Mouse (Mus musculus) forebrain, embryonic 15.5 days (tissue): ENCODE results near the gene Wipf2. TPM values are rescaled to one million over a fixed set of nuclear protein-coding genes. Genes with fewer than 3 reads are reported as not detected.

ENCODE experiments used
- ATAC-seq: fragments of 200-750 bp; cut with Nextera tagmentation; replicated peaks from 2 replicates; pipeline ENCODE4 v1.8.0; 2017; ENCODE audit warnings: mild to moderate bottlenecking, moderate TSS enrichment, moderate library complexity
- H3K27ac ChIP-seq: fragments of 300-500 bp; sonication (generic); replicated peaks from 2 replicates; pipeline ENCODE4 v1.5.1; 2015; ENCODE audit warnings: mild to moderate bottlenecking, inconsistent platforms
- H3K27me3 ChIP-seq: fragments of 300-500 bp; sonication (generic); 2 replicates; pipeline ENCODE4 v1.6.1; 2015; ENCODE audit warnings: inconsistent platforms
- H3K36me3 ChIP-seq: fragments of 300-500 bp; sonication (generic); 2 replicates; pipeline ENCODE4 v1.6.1; 2015; ENCODE audit warnings: mild to moderate bottlenecking, inconsistent platforms
- H3K4me1 ChIP-seq: fragments of 300-500 bp; sonication (generic); 2 replicates; pipeline ENCODE4 v1.6.1; 2015; ENCODE audit warnings: inconsistent platforms
- H3K4me2 ChIP-seq: fragments of 300-500 bp; sonication (generic); replicated peaks from 2 replicates; pipeline ENCODE4 v1.6.1; 2015; ENCODE audit warnings: mild to moderate bottlenecking, inconsistent platforms
- H3K4me3 ChIP-seq: fragments of 300-500 bp; sonication (generic); 2 replicates; pipeline ENCODE4 v1.5.1; 2015; ENCODE audit warnings: mild to moderate bottlenecking, inconsistent platforms
- H3K9ac ChIP-seq: fragments of 300-500 bp; sonication (generic); replicated peaks from 2 replicates; pipeline ENCODE4 v1.6.1; 2015; ENCODE audit warnings: mild to moderate bottlenecking, inconsistent platforms
- H3K9me3 ChIP-seq: fragments of 300-500 bp; sonication (generic); 2 replicates; pipeline ENCODE4 v1.6.1; 2016; ENCODE audit warnings: inconsistent platforms
- WGBS: fragments of 180-500 bp; shearing (Covaris S2); methylation state at CpG from one replicate; pipeline ENCODE4 v1.1.7; 2015; ENCODE audit warnings: mixed read lengths; 5-methylcytosine and 5-hydroxymethylcytosine counted together
- polyA plus RNA-seq: library from polyadenylated mRNA; unstranded; fragments of >200 nt; fragmentation: Nextera tagmentation; extraction: Ambion mirVana; gene quantifications from 2 replicates; pipeline ENCODE4 v1.2.1, GENCODE M21; 2015

Wipf2 gene
- polyA plus RNA-seq, 1 experiment from 2014 or later, result 4.4 TPM

- peak; percentile 43 for ATAC-seq
- H3K9ac ChIP-seq, result peak overlapping the region; percentile 51
- peak overlapping the region; percentile 16; the same call in 1 of the 2 replicates for H3K27ac ChIP-seq
- 3% methylated on average over 23 of the region's 23 CpGs for WGBS
- no peaks in the 10 kb centered on the region for H3K9me3 ChIP-seq
- peaks cover 72% of the 10 kb centered on the region for H3K4me1 ChIP-seq
- H3K36me3 ChIP-seq, result no peaks in the 10 kb centered on the region
- peak overlapping the region; percentile 63 for H3K4me3 ChIP-seq
- peak overlapping the region; percentile 99 for H3K4me2 ChIP-seq
- peaks cover 19% of the 10 kb centered on the region for H3K27me3 ChIP-seq
Observed at GRCm38 (mm10) chr11:98936606-98937409, 73.4 kb downstream of the Wipf2 start.

GRCm38 (mm10) chr11:98937410-98937913, 74.0 kb downstream of the Wipf2 start:
- under 1% methylated on average over 36 of the region's 38 CpGs for WGBS
- Histone ChIP-seq H3K4me1 (peaks cover 72% of the 10 kb centered on the region), H3K27me3 (peaks cover 19% of the 10 kb centered on the region), H3K36me3 (no peaks in the 10 kb centered on the region), H3K9ac (peak overlapping the region; percentile 51), H3K4me2 (peak overlapping the region; percentile 99), H3K27ac (peak overlapping the region; percentile 33), H3K9me3 (no peaks in the 10 kb centered on the region), H3K4me3 (peak overlapping the region; percentile 63)
- peak; percentile 87 for ATAC-seq

- under 1% methylated on average over 39 of the region's 39 CpGs for WGBS
- Histone ChIP-seq H3K9me3 (no peaks in the 10 kb centered on the region), H3K9ac (peak overlapping the region; percentile 51), H3K4me1 (peaks cover 72% of the 10 kb centered on the region), H3K27ac (peak overlapping the region; percentile 33), H3K4me3 (peak overlapping the region; percentile 63), H3K36me3 (no peaks in the 10 kb centered on the region), H3K27me3 (peaks cover 19% of the 10 kb centered on the region), H3K4me2 (peak overlapping the region; percentile 99)
- ATAC-seq, result peak; percentile 20; the same call in 1 of the 2 replicates
Observed at GRCm38 (mm10) chr11:98937914-98938694, 74.7 kb downstream of the Wipf2 start.

- no peak for ATAC-seq
- H3K4me3 ChIP-seq, result 0 out of 2 replicates have a peak overlapping the region, but pooled peaks have one; percentile 63
- H3K9me3 ChIP-seq, result no peaks in the 10 kb centered on the region
- peak overlapping the region; percentile 99 for H3K4me2 ChIP-seq
- H3K4me1 ChIP-seq, result peaks cover 76% of the 10 kb centered on the region
- H3K9ac ChIP-seq, result no peak overlapping the region
- no peaks in the 10 kb centered on the region for H3K36me3 ChIP-seq
- no peak overlapping the region for H3K27ac ChIP-seq
- peaks cover 19% of the 10 kb centered on the region for H3K27me3 ChIP-seq
- WGBS, result 51% methylated on average over 7 of the region's 7 CpGs
Observed at GRCm38 (mm10) chr11:98938701-98939083, 75.3 kb downstream of the Wipf2 start.

- Histone ChIP-seq H3K36me3 (no peaks in the 10 kb centered on the region), H3K9me3 (no peaks in the 10 kb centered on the region), H3K4me3 (no peak overlapping the region), H3K4me2 (no peak overlapping the region), H3K27me3 (peaks cover 19% of the 10 kb centered on the region), H3K4me1 (peaks cover 82% of the 10 kb centered on the region), H3K27ac (no peak overlapping the region), H3K9ac (no peak overlapping the region)
- ATAC-seq, result no peak
- WGBS, result 59% methylated on average over 15 of the region's 15 CpGs
Observed at GRCm38 (mm10) chr11:98939084-98939952, 75.9 kb downstream of the Wipf2 start.

- ATAC-seq, result no peak
- Histone ChIP-seq H3K27me3 (peaks cover 18% of the 10 kb centered on the region), H3K9ac (no peak overlapping the region), H3K4me1 (peaks cover 90% of the 10 kb centered on the region), H3K9me3 (no peaks in the 10 kb centered on the region), H3K4me3 (no peak overlapping the region), H3K27ac (peak overlapping the region; percentile 58; the same call in 1 of the 2 replicates), H3K36me3 (no peaks in the 10 kb centered on the region), H3K4me2 (no peak overlapping the region)
- 49% methylated on average over 11 of the region's 11 CpGs for WGBS
Observed at GRCm38 (mm10) chr11:98939953-98940641, 76.7 kb downstream of the Wipf2 start.

GRCm38 (mm10) chr11:98940776-98941175, 77.3 kb downstream of the Wipf2 start:
- 36% methylated on average over 3 of the region's 3 CpGs for WGBS
- Histone ChIP-seq H3K4me3 (peak overlapping the region; percentile 8; the same call in 1 of the 2 replicates), H3K4me1 (peaks cover 95% of the 10 kb centered on the region), H3K36me3 (no peaks in the 10 kb centered on the region), H3K27ac (peak overlapping the region; percentile 58), H3K27me3 (peaks cover 14% of the 10 kb centered on the region), H3K4me2 (peak overlapping the region; percentile 70), H3K9ac (no peak overlapping the region), H3K9me3 (no peaks in the 10 kb centered on the region)
- no peak for ATAC-seq

- H3K9me3 ChIP-seq, result no peaks in the 10 kb centered on the region
- peaks cover 89% of the 10 kb centered on the region for H3K4me1 ChIP-seq
- peak; percentile 1; the same call in 1 of the 2 replicates for ATAC-seq
- peaks cover 7% of the 10 kb centered on the region for H3K27me3 ChIP-seq
- H3K36me3 ChIP-seq, result no peaks in the 10 kb centered on the region
- H3K4me3 ChIP-seq, result peak overlapping the region; percentile 55
- peak overlapping the region; percentile 91 for H3K27ac ChIP-seq
- H3K4me2 ChIP-seq, result peak overlapping the region; percentile 70
- peak overlapping the region; percentile 61 for H3K9ac ChIP-seq
- under 1% methylated on average over 12 of the region's 12 CpGs for WGBS
Observed at GRCm38 (mm10) chr11:98941341-98941825, 77.9 kb downstream of the Wipf2 start.

GRCm38 (mm10) chr11:98941826-98942550, 78.5 kb downstream of the Wipf2 start:
- peak overlapping the region; percentile 61 for H3K9ac ChIP-seq
- H3K27ac ChIP-seq, result peak overlapping the region; percentile 91
- peak overlapping the region; percentile 70 for H3K4me2 ChIP-seq
- no peaks in the 10 kb centered on the region for H3K36me3 ChIP-seq
- H3K9me3 ChIP-seq, result no peaks in the 10 kb centered on the region
- peaks cover 83% of the 10 kb centered on the region for H3K4me1 ChIP-seq
- peak; percentile 44 for ATAC-seq
- H3K27me3 ChIP-seq, result peaks cover 4% of the 10 kb centered on the region; the same call in 1 of the 2 replicates
- WGBS, result 4% methylated on average over 15 of the region's 15 CpGs
- H3K4me3 ChIP-seq, result peak overlapping the region; percentile 55

GRCm38 (mm10) chr11:98942555-98942922, 79.1 kb downstream of the Wipf2 start:
- Histone ChIP-seq H3K9ac (peak overlapping the region; percentile 61), H3K27ac (peak overlapping the region; percentile 91), H3K9me3 (no peaks in the 10 kb centered on the region), H3K27me3 (peaks cover 4% of the 10 kb centered on the region; the same call in 1 of the 2 replicates), H3K4me1 (peaks cover 80% of the 10 kb centered on the region), H3K4me2 (peak overlapping the region; percentile 70), H3K36me3 (no peaks in the 10 kb centered on the region), H3K4me3 (peak overlapping the region; percentile 55)
- ATAC-seq, result no peak
- 54% methylated on average over 3 of the region's 3 CpGs for WGBS
